Mouse (Mus musculus) layer of hippocampus, adult 9-11 months (tissue): ENCODE results near the gene Rnf113a2.

Experiments
- DNase-seq: peaks from one replicate; pipeline ENCODE4 v3.0.0; 2022

Rnf113a2 gene

GRCm38 (mm10) chr12:84416834-84417604 lies at the start of gene Rnf113a2:
TSS of gene Rnf113a2 (plus strand) at chr12:84417196.
- peak; percentile 88 for DNase-seq

GRCm38 (mm10) chr12:84371647-84372046 lies 45.3 kb upstream of the Rnf113a2 start:
- no peak for DNase-seq

GRCm38 (mm10) chr12:84373831-84374481 lies 43.0 kb upstream of the Rnf113a2 start:
- peak; percentile 33 for DNase-seq

GRCm38 (mm10) chr12:84382369-84382768 lies 34.6 kb upstream of the Rnf113a2 start:
- DNase-seq, result no peak

- no peak for DNase-seq
These were observed 32.3 kb upstream of the Rnf113a2 start for GRCm38 (mm10) chr12:84384644-84385081.

GRCm38 (mm10) chr12:84385408-84385807 lies 31.6 kb upstream of the Rnf113a2 start:
- no peak for DNase-seq

- no peak for DNase-seq
These were observed 28.9 kb upstream of the Rnf113a2 start for GRCm38 (mm10) chr12:84388097-84388496.

GRCm38 (mm10) chr12:84388774-84389400 lies 28.1 kb upstream of the Rnf113a2 start:
- no peak for DNase-seq

- DNase-seq, result no peak
These were observed 26.7 kb upstream of the Rnf113a2 start for GRCm38 (mm10) chr12:84390336-84390735.

GRCm38 (mm10) chr12:84392681-84393080 lies 24.3 kb upstream of the Rnf113a2 start:
- no peak for DNase-seq

GRCm38 (mm10) chr12:84393847-84394246 lies 23.1 kb upstream of the Rnf113a2 start:
- no peak for DNase-seq

GRCm38 (mm10) chr12:84396947-84397679 lies 19.9 kb upstream of the Rnf113a2 start:
- no peak for DNase-seq

GRCm38 (mm10) chr12:84397685-84398084 lies 19.3 kb upstream of the Rnf113a2 start:
- DNase-seq, result no peak

- no peak for DNase-seq
These were observed 18.4 kb upstream of the Rnf113a2 start for GRCm38 (mm10) chr12:84398629-84399028.

- DNase-seq, result no peak
These were observed 17.9 kb upstream of the Rnf113a2 start for GRCm38 (mm10) chr12:84399135-84399534.

- no peak for DNase-seq
These were observed 17.3 kb upstream of the Rnf113a2 start for GRCm38 (mm10) chr12:84399663-84400062.

- no peak for DNase-seq
These were observed 16.9 kb upstream of the Rnf113a2 start for GRCm38 (mm10) chr12:84400068-84400467.

GRCm38 (mm10) chr12:84400653-84401052 lies 16.3 kb upstream of the Rnf113a2 start:
- DNase-seq, result no peak

- DNase-seq, result no peak
These were observed 14.1 kb upstream of the Rnf113a2 start for GRCm38 (mm10) chr12:84402923-84403322.

GRCm38 (mm10) chr12:84404541-84404940 lies 12.5 kb upstream of the Rnf113a2 start:
- peak; percentile 22 for DNase-seq

- no peak for DNase-seq
These were observed 9.7 kb upstream of the Rnf113a2 start for GRCm38 (mm10) chr12:84407259-84407658.

GRCm38 (mm10) chr12:84407874-84408818 lies 8.8 kb upstream of the Rnf113a2 start:
- no peak for DNase-seq
